Mouse (Mus musculus): ENCODE results near the gene Edrf1. TPM values are rescaled to one million over a fixed set of nuclear protein-coding genes. Genes with fewer than 3 reads are reported as not detected.

Edrf1 gene
- polyA plus RNA-seq, 1 experiment from 2014 or later, result 14.3 TPM

DNA sequence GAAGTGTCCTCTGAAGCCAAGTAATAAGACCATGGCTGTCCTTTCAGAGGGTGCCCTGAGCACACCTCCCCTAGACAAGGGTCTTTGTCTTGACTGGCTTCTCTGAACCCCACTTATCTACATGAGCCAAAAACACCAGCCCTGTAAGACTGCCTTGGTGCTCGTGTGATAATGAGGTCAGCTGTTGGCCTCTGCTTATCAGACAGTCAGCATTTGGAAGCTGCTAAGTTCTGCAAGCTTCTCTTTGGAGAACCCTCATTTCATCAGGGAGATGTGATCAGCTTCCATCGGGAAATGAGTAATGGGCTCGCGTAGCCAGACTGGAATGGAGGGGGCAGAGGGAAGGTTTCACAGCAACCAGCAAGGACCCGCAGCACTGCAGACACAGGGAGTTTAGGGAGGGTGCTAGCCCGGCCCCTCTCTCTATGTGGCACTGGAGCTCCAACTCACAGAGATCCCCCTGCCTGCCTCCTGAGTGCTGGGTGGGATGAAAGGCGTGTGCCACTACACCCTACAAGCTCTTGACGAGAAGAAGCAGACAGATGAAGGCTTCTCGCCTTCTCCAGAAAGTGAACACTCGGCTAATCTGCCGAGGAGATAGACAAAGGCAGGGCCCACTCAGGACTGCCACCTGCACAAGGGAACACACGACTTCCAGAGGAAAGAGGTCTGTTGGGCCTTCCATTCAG, 60.8 kb downstream of the Edrf1 start:
- no peaks in the 10 kb centered on the region for H3K27me3 ChIP-seq (ENCODE audit: insufficient read depth, low read length)
- H3K4me3 ChIP-seq (replicated peaks; ENCODE audit: low read depth, low read length), result no peak overlapping the region
- H3K9ac ChIP-seq (ENCODE audit: low read depth, low read length), result no peak overlapping the region
- TF ChIP-seq CTCF (IDR thresholded peaks at IDR 0.05; ENCODE audit: low read depth), result no peak
- no peak overlapping the region for H3K4me2 ChIP-seq (ENCODE audit: low read length)
- H3K4me1 ChIP-seq (replicated peaks; ENCODE audit: insufficient read depth, low read length), result no peaks in the 10 kb centered on the region
- no peak overlapping the region for H3K27ac ChIP-seq
- 93% methylated on average over 12 of the region's 12 CpGs for WGBS
- DNase-seq (ENCODE audit: low spot score), result no peak
- H3K9me3 ChIP-seq (replicated peaks; ENCODE audit: low read length), result no peaks in the 10 kb centered on the region
- ATAC-seq (replicated peaks; ENCODE audit: low FRiP score, low read depth), result no peak
- 0 out of 2 replicates have a peak, but pooled peaks cover 3% of the 10 kb centered on the region for H3K36me3 ChIP-seq (ENCODE audit: insufficient read depth, low read length)

DNA sequence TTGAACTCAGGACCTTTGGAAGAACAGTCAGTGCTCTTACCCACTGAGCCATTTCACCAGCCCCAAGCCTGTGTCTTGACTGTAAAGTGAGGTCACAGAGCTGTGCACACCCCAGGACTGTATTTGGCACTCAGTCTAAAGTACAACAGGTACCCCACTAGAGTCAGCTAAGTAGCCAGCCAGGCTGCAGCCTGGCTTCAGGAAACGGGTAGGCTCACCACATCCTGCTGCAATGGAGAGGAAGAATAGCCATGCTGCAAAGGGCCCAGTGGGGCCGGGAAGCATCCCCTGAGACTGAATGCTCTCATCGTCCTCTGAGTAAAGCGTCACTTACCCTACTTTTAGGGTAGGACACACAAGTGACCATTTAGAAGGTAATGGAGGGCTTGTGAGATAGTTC, 62.5 kb downstream of the Edrf1 start:
- WGBS, result 80% methylated on average over 4 of the region's 4 CpGs
- no peak for TF ChIP-seq CTCF (IDR thresholded peaks at IDR 0.05; ENCODE audit: low read depth)

DNA sequence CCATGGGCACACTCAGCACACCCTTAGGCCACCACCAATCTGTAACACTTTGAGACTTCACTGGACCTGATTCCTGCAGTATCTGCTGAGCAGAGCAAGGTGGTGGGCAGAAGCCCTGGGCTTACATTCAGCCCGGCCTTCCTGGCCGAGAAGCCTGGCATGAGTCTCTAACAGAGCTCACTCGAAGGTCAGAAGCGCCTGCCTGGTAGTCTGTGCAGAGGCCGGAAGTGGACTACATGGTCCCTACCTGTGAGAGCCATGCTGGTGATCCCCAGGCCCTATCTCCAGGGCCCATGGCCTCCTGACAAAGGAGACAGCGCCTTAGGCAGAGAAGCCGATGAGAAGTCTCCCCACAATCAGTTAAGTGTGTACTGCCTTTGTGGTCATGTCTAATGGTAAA, 64.0 kb downstream of the Edrf1 start:
- no peak for TF ChIP-seq CTCF (IDR thresholded peaks at IDR 0.05; ENCODE audit: low read depth)
- WGBS, result 94% methylated on average over 7 of the region's 7 CpGs

More for the DNA sequence above, 62.5 kb downstream of the Edrf1 start:
- no peaks in the 10 kb centered on the region for H3K27me3 ChIP-seq (ENCODE audit: insufficient read depth, low read length)
- H3K4me3 ChIP-seq (replicated peaks; ENCODE audit: low read depth, low read length), result no peak overlapping the region
- no peaks in the 10 kb centered on the region for H3K9me3 ChIP-seq (replicated peaks; ENCODE audit: low read length)
- ATAC-seq (replicated peaks; ENCODE audit: low FRiP score, low read depth), result no peak
- H3K27ac ChIP-seq, result no peak overlapping the region
- DNase-seq (ENCODE audit: low spot score), result no peak
- no peak overlapping the region for H3K4me2 ChIP-seq (ENCODE audit: low read length)
- H3K9ac ChIP-seq (ENCODE audit: low read depth, low read length), result no peak overlapping the region
- H3K36me3 ChIP-seq (ENCODE audit: insufficient read depth, low read length), result 0 out of 2 replicates have a peak, but pooled peaks cover 3% of the 10 kb centered on the region
- H3K4me1 ChIP-seq (replicated peaks; ENCODE audit: insufficient read depth, low read length), result no peaks in the 10 kb centered on the region

DNA sequence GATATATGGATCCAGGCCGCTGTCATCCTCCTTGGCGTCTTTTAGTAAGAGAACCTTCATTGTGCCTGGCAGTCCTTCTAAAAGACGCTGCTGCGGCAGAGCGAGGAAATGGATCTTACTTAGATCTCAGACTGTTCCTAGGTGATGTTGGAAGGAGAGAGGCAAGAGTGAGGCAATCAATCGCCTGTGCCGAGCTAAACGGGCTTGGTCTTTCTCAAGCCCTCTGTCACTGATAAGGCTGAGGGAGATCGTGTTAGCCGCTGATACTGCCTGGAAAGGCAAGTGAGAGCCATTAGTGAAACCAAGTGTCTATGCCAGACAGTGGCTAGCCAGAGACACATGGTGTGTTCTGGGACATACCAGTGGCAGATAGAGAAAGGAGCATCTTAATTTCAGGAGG, 65.0 kb downstream of the Edrf1 start:
- ATAC-seq (replicated peaks; ENCODE audit: low FRiP score, low read depth), result no peak
- no peak for DNase-seq (ENCODE audit: low spot score)
- WGBS, result 90% methylated on average over 10 of the region's 10 CpGs
- no peak for TF ChIP-seq CTCF (IDR thresholded peaks at IDR 0.05; ENCODE audit: low read depth)
- no peak overlapping the region for H3K9ac ChIP-seq (ENCODE audit: low read depth, low read length)
- H3K9me3 ChIP-seq (replicated peaks; ENCODE audit: low read length), result no peaks in the 10 kb centered on the region
- H3K36me3 ChIP-seq (ENCODE audit: insufficient read depth, low read length), result no peaks in the 10 kb centered on the region
- H3K4me3 ChIP-seq (replicated peaks; ENCODE audit: low read depth, low read length), result no peak overlapping the region
- no peak overlapping the region for H3K4me2 ChIP-seq (ENCODE audit: low read length)
- H3K27me3 ChIP-seq (ENCODE audit: insufficient read depth, low read length), result no peaks in the 10 kb centered on the region
- H3K4me1 ChIP-seq (replicated peaks; ENCODE audit: insufficient read depth, low read length), result no peaks in the 10 kb centered on the region
- H3K27ac ChIP-seq, result no peak overlapping the region

More for the DNA sequence above, 64.0 kb downstream of the Edrf1 start:
- H3K4me3 ChIP-seq (replicated peaks; ENCODE audit: low read depth, low read length), result no peak overlapping the region
- ATAC-seq (replicated peaks; ENCODE audit: low FRiP score, low read depth) (no peak), DNase-seq (ENCODE audit: low spot score) (no peak)
- H3K4me2 ChIP-seq (ENCODE audit: low read length), result no peak overlapping the region
- no peaks in the 10 kb centered on the region for H3K9me3 ChIP-seq (replicated peaks; ENCODE audit: low read length)
- H3K9ac ChIP-seq (ENCODE audit: low read depth, low read length), result no peak overlapping the region
- H3K4me1 ChIP-seq (replicated peaks; ENCODE audit: insufficient read depth, low read length), result no peaks in the 10 kb centered on the region
- no peak overlapping the region for H3K27ac ChIP-seq
- H3K27me3 ChIP-seq (ENCODE audit: insufficient read depth, low read length), result no peaks in the 10 kb centered on the region
- no peaks in the 10 kb centered on the region for H3K36me3 ChIP-seq (ENCODE audit: insufficient read depth, low read length)

DNA sequence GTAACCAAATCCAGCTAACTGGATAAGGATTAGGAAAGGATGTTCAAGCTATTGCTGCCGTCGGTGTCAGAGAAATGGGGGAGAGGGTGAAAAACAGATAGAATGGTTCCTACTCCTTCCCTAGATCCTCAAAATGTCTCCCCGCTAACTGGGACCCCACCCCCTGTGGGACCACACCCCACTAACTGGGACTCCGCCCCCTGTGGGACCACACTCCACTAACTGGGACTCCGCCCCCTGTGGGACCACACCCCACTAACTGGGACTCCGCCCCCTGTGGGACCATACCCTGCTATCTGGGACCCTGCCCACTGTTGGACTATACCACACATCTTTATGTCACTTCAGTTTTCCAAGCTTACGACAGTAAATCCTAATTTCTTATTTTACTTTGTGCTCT, 66.6 kb downstream of the Edrf1 start:
- ATAC-seq (replicated peaks; ENCODE audit: low FRiP score, low read depth), result no peak
- no peaks in the 10 kb centered on the region for H3K27me3 ChIP-seq (ENCODE audit: insufficient read depth, low read length)
- no peak for DNase-seq (ENCODE audit: low spot score)
- no peak overlapping the region for H3K4me2 ChIP-seq (ENCODE audit: low read length)
- 90% methylated on average over 7 of the region's 7 CpGs for WGBS
- no peak overlapping the region for H3K4me3 ChIP-seq (replicated peaks; ENCODE audit: low read depth, low read length)
- no peak overlapping the region for H3K27ac ChIP-seq
- H3K36me3 ChIP-seq (ENCODE audit: insufficient read depth, low read length), result no peaks in the 10 kb centered on the region
- no peak for TF ChIP-seq CTCF (IDR thresholded peaks at IDR 0.05; ENCODE audit: low read depth)
- no peaks in the 10 kb centered on the region for H3K9me3 ChIP-seq (replicated peaks; ENCODE audit: low read length)
- H3K4me1 ChIP-seq (replicated peaks; ENCODE audit: insufficient read depth, low read length), result no peaks in the 10 kb centered on the region
- no peak overlapping the region for H3K9ac ChIP-seq (ENCODE audit: low read depth, low read length)

DNA sequence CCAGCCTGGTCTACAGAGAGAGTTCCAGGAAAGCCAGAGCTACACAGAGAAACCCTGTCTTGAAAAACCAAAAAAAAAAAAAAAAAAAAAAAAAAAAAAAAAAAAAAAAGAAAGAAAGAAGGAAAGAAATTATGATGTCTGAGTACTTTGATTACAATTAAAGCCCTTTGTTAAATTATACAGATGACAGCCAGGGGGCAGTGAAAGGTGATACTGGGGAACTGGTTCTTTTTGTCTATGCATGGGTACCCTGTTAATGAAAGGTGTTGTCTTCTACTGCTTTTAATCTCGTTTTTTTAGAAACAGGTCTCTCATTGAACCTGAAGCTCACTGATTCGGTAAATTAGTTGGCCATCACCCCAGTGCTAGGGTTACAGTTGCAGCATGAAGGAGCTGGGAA, 70.0 kb downstream of the Edrf1 start:
- DNase-seq (ENCODE audit: low spot score) (peak; percentile 24), ATAC-seq (replicated peaks; ENCODE audit: low FRiP score, low read depth) (no peak)
- peak; percentile 41 for TF ChIP-seq CTCF (IDR thresholded peaks at IDR 0.05; ENCODE audit: low read depth)
- WGBS, result 71% methylated on average over 2 of the region's 2 CpGs
- H3K9me3 ChIP-seq (replicated peaks; ENCODE audit: low read length), result no peaks in the 10 kb centered on the region
- no peaks in the 10 kb centered on the region for H3K27me3 ChIP-seq (ENCODE audit: insufficient read depth, low read length)
- H3K4me2 ChIP-seq (ENCODE audit: low read length), result no peak overlapping the region
- H3K4me1 ChIP-seq (replicated peaks; ENCODE audit: insufficient read depth, low read length), result no peaks in the 10 kb centered on the region
- H3K36me3 ChIP-seq (ENCODE audit: insufficient read depth, low read length), result 0 out of 2 replicates have a peak, but pooled peaks cover 1% of the 10 kb centered on the region
- H3K9ac ChIP-seq (ENCODE audit: low read depth, low read length), result no peak overlapping the region
- no peak overlapping the region for H3K27ac ChIP-seq
- H3K4me3 ChIP-seq (replicated peaks; ENCODE audit: low read depth, low read length), result no peak overlapping the region

DNA sequence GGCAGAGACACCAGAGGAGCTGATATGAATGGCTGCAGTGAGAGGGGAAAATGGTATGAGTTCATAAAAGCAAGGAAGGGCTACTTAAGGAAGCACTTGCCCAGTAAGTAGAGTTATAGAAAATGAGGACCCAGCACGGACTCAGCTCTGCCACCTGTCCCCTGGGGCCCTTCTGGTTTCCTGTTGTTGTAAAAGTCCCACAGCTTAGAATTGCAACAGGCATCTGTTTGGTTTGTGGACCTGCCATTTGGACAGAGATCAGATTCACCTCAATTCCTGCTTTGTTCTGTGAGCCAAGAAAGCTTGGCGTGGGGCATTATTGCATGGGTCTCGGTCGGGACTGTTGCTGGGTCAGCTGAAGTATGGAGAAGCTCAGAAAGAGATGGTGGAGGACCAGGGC, 78.0 kb downstream of the Edrf1 start:
- Histone ChIP-seq H3K27me3 (ENCODE audit: insufficient read depth, low read length) (no peaks in the 10 kb centered on the region), H3K9ac (ENCODE audit: low read depth, low read length) (no peak overlapping the region), H3K9me3 (replicated peaks; ENCODE audit: low read length) (no peaks in the 10 kb centered on the region), H3K27ac (no peak overlapping the region), H3K4me1 (replicated peaks; ENCODE audit: insufficient read depth, low read length) (no peaks in the 10 kb centered on the region), H3K4me3 (replicated peaks; ENCODE audit: low read depth, low read length) (no peak overlapping the region), H3K4me2 (ENCODE audit: low read length) (no peak overlapping the region), H3K36me3 (ENCODE audit: insufficient read depth, low read length) (peaks cover 54% of the 10 kb centered on the region)
- no peak for ATAC-seq (replicated peaks; ENCODE audit: low FRiP score, low read depth)
- DNase-seq (ENCODE audit: low spot score), result no peak
- 88% methylated on average over 4 of the region's 4 CpGs for WGBS
- no peak for TF ChIP-seq CTCF (IDR thresholded peaks at IDR 0.05; ENCODE audit: low read depth)
